Mouse (Mus musculus) kidney, postnatal 10 days (tissue): ENCODE results near the gene Rasal3.

Source experiments
- DNase-seq: peaks from one replicate; pipeline ENCODE4 v3.0.0; 2021; ENCODE audit warnings: mixed read lengths

Rasal3 gene

DNA sequence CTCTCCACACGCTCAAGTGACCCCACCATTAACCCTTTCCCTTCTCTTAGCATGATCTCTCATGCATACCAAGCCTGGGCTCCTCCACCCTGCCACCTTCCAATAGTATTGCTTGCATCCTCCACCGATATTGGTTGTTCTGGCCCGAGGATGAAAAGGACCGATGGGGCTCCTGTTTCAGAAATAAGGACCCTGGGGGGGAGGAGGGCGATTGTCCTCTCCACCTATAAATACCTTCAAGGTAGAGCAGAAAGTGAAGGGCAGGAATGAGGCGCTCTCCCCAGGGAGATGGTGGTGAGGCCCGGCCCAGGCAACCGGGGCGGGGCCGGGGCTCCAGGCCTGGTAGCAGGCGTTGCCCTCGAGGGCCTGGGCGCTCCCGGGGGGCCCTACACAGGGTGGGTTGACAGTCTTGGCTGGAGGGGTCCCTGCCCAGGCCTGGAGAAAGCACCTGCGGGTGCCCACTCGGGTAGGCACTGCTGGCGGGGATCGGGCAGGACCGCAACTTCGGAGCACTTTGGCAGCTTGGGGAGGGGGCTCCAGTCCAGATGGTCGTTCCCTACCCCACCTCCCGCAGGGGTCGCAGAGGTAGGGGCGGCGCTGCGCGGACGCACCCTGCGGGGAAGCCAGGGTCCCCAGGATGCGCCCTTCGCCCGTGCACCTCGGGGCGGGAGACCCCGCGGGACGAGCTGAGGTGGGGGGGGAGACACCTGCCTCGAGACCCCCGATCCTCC is 14.8 kb downstream of the Rasal3 start:
- peak; percentile 58 for DNase-seq

DNA sequence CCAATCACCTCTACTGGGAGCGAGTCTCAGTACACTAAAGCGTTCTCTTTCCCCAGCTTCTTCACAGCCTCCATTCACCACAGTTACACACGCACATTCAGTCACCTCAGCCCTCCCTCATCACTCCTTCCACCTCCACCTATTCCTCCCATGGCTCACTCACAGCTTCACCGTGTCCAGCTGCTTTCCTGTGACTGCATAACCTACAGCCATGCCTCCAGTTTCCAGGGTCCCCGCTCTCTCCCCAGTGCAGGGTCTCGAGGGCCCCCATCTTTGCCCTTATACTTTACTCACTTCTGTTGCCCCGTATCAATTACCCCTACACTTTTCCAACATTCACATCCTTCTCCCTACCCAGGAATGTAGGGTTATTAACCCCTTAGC is 15.4 kb downstream of the Rasal3 start:
- no peak for DNase-seq

DNA sequence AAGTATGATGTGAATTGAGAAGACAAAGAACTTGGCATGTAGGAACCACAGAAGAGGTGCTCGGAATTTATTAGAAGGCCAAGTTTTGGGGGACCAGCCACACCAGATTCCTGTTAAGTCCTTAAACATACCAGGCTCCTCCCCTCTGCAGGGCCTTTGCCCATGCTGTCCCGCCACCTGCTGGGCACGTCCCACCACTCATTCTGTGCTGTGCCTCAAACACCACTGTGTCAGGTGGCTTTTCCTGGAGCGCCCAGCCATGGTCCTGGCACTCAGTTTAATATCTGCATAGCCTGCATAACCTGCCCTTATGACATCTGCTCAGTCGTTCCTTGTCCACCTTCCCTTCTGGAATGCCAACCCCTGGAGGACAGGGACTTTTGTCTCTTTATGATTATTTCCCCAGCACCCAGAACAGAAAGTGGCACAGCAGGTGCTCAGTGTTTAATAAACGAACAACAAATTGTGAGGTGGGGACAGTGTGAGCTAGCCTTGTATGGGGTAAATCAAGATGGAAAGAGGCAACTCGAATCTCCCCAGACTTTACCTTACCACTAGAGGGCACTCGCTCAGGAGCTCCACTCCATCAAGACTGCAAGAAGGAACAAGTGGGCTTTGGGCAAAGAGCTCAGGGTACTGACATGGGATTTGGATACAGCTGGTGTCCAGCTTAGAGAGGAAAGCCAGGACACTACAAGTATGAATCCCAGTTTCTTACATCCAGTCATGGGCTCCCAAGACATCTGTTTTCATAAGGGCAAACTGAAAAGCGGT is 16.5 kb downstream of the Rasal3 start:
- peak; percentile 58 for DNase-seq

GRCm38 (mm10) chr17:32383661-32384060 is 19.7 kb downstream of the Rasal3 start:
- DNase-seq = no peak

DNA sequence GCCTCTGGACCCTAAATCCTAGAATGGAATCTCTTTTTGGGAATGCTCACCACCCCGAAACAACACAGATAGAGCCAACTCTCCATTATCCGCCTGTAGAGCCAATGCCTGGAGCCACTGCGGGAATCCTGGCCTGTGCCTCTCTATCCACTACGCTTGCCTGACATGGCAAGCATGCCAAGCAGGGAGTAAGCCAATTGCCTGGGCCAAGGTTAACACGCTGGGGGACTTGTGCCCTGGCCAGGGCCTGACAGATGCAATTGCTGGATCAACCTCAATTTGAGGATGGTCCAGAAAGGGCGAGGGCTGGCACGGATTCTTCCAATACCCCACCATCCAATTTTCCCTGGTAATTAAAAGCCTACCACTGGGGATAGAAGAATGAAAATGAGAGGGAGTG is 20.8 kb downstream of the Rasal3 start:
- DNase-seq = no peak

DNA sequence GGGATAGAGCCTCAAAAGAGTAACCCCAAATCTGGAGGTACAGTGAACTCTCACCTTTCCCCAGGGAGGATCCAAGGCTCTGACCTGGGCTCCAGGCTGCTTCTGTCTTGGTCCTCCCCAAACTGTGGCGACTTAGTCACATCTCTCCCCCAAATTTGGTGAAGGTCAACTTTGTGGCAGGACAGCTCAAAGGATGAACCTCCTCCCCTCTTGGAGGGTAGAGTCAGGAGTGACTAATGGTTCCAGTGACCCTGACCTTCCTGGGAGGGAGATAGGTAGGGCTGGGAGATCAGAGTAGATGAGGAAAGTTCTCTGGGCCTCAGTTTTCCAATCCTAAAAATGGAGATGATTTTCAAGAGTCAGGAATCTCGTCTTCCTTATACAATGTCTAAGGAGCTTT is 24.6 kb downstream of the Rasal3 start:
- DNase-seq = no peak

GRCm38 (mm10) chr17:32377137-32377536 is 26.2 kb downstream of the Rasal3 start:
- no peak for DNase-seq

GRCm38 (mm10) chr17:32376475-32376874 is 26.9 kb downstream of the Rasal3 start:
- no peak for DNase-seq

- no peak for DNase-seq
These were observed 34.3 kb downstream of the Rasal3 start for GRCm38 (mm10) chr17:32368991-32369578.

DNA sequence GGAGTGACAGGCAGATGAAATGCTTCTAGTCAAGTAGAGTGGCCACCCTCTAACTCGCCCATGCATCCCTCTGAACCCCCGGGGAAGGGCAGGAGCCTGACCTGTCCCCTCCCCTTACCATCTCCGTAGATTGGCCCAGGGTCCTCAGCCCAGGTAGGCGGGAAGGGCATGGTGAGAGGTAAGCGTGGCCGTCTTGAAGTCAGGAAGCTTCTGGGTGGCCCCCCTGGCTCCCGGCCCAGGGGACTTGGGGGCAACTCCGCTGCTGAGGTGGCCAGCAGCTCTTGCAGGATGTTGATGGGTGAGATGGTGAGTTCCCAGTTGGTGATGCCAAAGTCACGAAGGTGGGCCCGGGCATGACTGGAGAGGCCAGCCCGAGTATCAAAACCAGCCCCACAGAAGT is 35.7 kb downstream of the Rasal3 start:
- DNase-seq = no peak

DNA sequence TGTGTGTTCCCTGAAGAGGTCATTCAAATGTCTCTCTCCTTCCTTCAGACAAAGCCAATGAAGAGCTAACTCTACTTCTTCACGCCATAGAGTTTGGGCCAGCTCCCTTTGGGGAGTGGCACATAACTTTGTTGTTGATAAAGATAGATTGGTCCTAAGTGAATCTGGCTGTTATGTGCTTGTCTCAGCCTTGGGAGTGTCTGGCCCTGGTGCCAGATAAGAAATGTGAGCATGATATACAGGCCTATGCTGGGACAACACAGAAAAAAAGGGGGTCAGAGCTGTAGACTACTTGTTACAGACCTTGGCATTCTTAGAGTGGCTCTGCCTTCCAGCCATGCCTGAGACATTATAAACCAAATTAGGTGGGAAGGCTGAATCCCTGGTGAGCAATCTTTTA is 38.1 kb downstream of the Rasal3 start:
- DNase-seq = no peak

- no peak for DNase-seq
These were observed 38.5 kb downstream of the Rasal3 start for GRCm38 (mm10) chr17:32364850-32365249.

DNA sequence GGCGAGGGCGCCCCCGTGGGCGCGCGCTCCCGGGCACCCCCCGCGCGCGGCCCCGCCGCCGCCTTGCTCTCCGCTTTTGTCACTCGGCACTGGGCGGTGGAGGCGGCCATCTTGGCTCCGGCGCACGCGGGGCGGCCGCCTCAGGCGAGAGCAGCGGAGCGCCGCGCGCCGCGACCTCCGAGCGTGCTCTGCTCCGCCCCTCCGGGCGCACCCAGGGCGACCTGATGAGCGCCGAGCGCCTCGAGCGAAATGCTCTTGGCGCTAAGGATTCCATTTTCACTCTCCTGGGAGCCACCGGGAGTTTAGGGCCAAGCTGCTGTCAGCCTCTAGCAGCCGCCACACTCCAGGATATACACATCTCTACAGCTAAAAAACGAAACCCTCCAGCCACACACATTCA is 39.1 kb downstream of the Rasal3 start:
- peak; percentile 94 for DNase-seq

GRCm38 (mm10) chr17:32363821-32364301 is 39.5 kb downstream of the Rasal3 start:
- peak; percentile 44 for DNase-seq

- no peak for DNase-seq
These were observed 40.7 kb downstream of the Rasal3 start for GRCm38 (mm10) chr17:32362686-32363085.

DNA sequence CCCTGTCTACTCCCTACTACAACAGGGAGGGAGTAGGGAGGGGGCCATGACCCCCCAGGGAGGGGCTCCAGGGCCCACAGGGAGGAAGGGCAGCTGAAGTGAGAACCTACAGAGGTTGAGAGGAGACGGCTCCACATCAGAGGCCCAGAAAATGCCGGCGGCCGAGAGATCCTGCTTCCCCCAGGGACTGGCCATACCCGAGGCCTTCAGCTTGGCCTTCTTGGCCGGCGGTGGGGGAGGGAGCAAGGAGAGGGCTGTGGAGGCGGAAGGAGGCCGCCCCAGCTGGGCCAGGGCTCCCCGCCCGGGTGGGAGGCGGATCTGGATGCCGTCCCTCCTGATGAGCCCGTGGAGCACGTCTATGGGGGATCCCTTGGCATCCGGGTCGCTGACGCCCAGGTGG is 43.5 kb downstream of the Rasal3 start:
- DNase-seq = no peak

GRCm38 (mm10) chr17:32358943-32359340 is 44.4 kb downstream of the Rasal3 start:
- no peak for DNase-seq

- no peak for DNase-seq
These were observed 45.0 kb downstream of the Rasal3 start for GRCm38 (mm10) chr17:32358192-32358942.

DNA sequence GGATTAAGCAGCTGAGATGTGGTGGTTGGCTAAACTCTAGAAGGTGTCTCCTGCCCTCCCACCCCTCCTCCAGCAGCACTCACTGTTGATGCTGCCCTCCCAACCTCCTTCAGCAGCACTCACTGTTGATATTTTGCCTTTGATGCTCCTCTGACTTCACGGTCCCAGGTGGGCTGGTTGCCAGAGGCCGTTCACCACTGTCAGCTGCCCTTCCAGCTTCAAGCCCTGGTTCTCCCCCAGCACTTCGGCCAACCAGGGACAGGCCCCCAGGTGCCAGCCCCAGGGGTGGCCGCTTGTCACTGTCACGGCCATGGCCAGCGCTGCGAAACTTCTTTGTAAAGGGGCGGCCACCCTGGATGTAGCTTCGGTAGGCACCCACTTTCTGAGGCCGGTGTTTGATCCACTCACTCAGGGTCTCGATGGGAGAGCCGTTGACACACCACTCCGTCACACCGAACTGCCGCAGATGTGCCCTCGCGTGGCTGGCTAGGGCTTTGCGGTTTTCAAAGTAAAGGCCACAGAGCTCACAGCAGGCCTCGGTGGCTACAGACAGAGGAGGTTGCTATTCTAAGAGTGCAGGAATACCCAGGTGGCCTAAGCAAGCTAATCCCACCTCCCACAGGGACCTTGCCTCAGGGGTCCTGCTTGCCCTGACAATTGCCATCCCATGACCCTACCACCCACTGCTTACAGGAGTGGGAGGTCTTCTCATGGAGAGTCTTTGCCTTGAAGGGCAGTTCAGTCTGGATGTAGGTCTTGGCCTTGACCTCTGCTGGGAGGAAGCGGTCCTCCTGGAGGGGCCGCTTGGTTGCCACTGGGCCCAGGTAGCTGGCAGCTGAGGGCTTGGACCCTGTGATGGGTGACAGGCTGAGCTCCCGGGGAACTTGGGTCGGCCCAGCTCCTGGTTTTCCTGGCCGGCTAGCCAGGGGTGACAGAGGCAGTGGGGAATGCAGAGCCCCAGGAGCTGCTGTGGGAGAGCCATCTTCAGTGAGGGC is 46.3 kb downstream of the Rasal3 start:
- no peak for DNase-seq

GRCm38 (mm10) chr17:32356281-32356680 is 47.1 kb downstream of the Rasal3 start:
- DNase-seq = no peak

GRCm38 (mm10) chr17:32355031-32355430 is 48.4 kb downstream of the Rasal3 start:
- DNase-seq = no peak

DNA sequence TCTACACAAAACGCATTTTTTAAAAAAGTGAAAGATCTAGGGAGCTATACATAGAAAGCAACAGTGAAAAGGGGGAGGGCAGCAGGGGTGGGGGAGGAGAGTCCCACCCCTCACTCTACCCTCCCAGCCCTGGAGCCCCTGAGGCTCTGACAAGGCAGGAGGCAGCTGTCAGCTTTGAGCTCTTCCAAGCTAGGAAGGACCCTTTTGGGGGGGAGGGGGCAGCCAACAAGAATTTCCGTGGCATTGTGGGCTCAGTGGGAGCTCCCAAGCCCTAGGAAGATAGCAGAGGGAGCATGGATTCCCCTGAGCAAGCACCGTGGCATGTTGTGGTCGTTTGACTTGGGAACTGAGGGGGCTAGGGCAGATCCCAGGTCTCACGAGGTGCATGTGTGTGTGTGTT is 49.2 kb downstream of the Rasal3 start:
- DNase-seq = no peak
